Mouse (Mus musculus): ENCODE measurements around the gene Plxdc2. TPM values are rescaled to one million over a fixed set of nuclear protein-coding genes. Genes with fewer than 3 reads are reported as not detected.

Plxdc2 gene
- polyA plus RNA-seq, 2 experiments from 2014 or later = 0.22 to 1.9 TPM

GRCm38 (mm10) chr2:16571169-16571751, 215.2 kb downstream of the Plxdc2 start:
- ATAC-seq = no peak

- ATAC-seq = no peak
Observed at GRCm38 (mm10) chr2:16576566-16576965, 220.5 kb downstream of the Plxdc2 start.

- ATAC-seq = no peak
Observed at GRCm38 (mm10) chr2:16578153-16578552, 222.0 kb downstream of the Plxdc2 start.

GRCm38 (mm10) chr2:16588546-16588945, 232.4 kb downstream of the Plxdc2 start:
- ATAC-seq = no peak

GRCm38 (mm10) chr2:16595451-16595850, 239.3 kb downstream of the Plxdc2 start:
- ATAC-seq = no peak

GRCm38 (mm10) chr2:16598231-16598630, 242.1 kb downstream of the Plxdc2 start:
- ATAC-seq = no peak

GRCm38 (mm10) chr2:16604291-16604690, 248.2 kb downstream of the Plxdc2 start:
- ATAC-seq = no peak

- ATAC-seq = no peak
Observed at GRCm38 (mm10) chr2:16607792-16608586, 251.9 kb downstream of the Plxdc2 start.

- ATAC-seq = no peak
Observed at GRCm38 (mm10) chr2:16642061-16642460, 286.0 kb downstream of the Plxdc2 start.

- ATAC-seq = no peak
Observed at GRCm38 (mm10) chr2:16651713-16652112, 295.6 kb downstream of the Plxdc2 start.

GRCm38 (mm10) chr2:16664516-16664915, 308.4 kb downstream of the Plxdc2 start:
- ATAC-seq = no peak

GRCm38 (mm10) chr2:16668391-16668790, 312.3 kb downstream of the Plxdc2 start:
- ATAC-seq = no peak

GRCm38 (mm10) chr2:16682905-16683304, 326.8 kb downstream of the Plxdc2 start:
- no peak for ATAC-seq

- no peak for ATAC-seq
Observed at GRCm38 (mm10) chr2:16683739-16684138, 327.6 kb downstream of the Plxdc2 start.

GRCm38 (mm10) chr2:16684529-16684928, 328.4 kb downstream of the Plxdc2 start:
- no peak for ATAC-seq

- ATAC-seq = no peak
Observed at GRCm38 (mm10) chr2:16696390-16696789, 340.3 kb downstream of the Plxdc2 start.

- ATAC-seq = no peak
Observed at GRCm38 (mm10) chr2:16697181-16697580, 341.1 kb downstream of the Plxdc2 start.

GRCm38 (mm10) chr2:16706227-16706626, 350.1 kb downstream of the Plxdc2 start:
- ATAC-seq = no peak

GRCm38 (mm10) chr2:16709885-16710284, 353.8 kb downstream of the Plxdc2 start:
- no peak for ATAC-seq

GRCm38 (mm10) chr2:16731033-16731432, 374.9 kb downstream of the Plxdc2 start:
- ATAC-seq = no peak

- no peak for ATAC-seq
Observed at GRCm38 (mm10) chr2:16734381-16734780, 378.3 kb downstream of the Plxdc2 start.

- no peak for ATAC-seq
Observed at GRCm38 (mm10) chr2:16738241-16738640, 382.1 kb downstream of the Plxdc2 start.

GRCm38 (mm10) chr2:16741813-16742212, 385.7 kb downstream of the Plxdc2 start:
- no peak for ATAC-seq

- ATAC-seq = no peak
Observed at GRCm38 (mm10) chr2:16743568-16743967, 387.5 kb downstream of the Plxdc2 start.

Measured in activated CD4-positive, CD25-positive, alpha-beta regulatory T cell, adult 4 months (primary cell).